Mouse (Mus musculus) cerebellum, adult 2 months (tissue): ENCODE measurements around the gene Atp6v1g3.

Experiments used
- CTCF ChIP-seq: fragments of 200-500 bp; IDR thresholded peaks from 2 replicates; pipeline ENCODE4 v1.5.1; 2011; ENCODE audit warnings: low read depth, mild to moderate bottlenecking, control low read depth, low read length, moderate library complexity, borderline replicate concordance; ENCODE audit not compliant: insufficient read depth
- POLR2A ChIP-seq: fragments of 200-500 bp; IDR thresholded peaks from 2 replicates; pipeline ENCODE4 v1.6.1; 2011; ENCODE audit warnings: low read length, control low read depth, borderline replicate concordance; ENCODE audit not compliant: insufficient read depth

DNA sequence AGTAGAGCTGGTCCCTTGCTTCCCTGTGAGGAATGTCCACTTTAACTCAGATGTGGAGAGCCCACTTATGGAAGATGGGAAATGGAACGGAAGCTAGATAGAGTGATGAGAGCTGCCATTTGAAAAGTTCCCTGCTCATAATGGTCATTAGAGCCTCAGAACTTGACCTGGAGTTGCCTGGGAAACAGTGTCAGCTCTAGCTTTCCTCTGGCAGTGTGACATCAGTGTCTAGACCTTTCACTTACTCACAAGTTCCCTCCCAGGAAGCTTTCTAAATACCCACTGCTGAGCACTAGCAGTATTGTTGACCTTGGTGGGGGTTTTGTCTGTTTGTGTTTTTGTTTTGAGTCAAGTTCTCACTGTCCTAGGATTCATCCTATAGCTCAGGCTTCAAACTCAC, 15.2 kb downstream of the Atp6v1g3 start:
- TF ChIP-seq POLR2A (no peak), CTCF (no peak)
